Mouse (Mus musculus) stomach, postnatal 0 days (tissue): Measurements from ENCODE around the gene Hcrtr2.

Source experiments
- CTCF ChIP-seq: IDR thresholded peaks from 2 replicates; pipeline ENCODE4 v1.5.1; 2016; ENCODE audit warnings: antibody characterized with exemption, low read depth, mild to moderate bottlenecking, moderate library complexity
- EP300 ChIP-seq: optimal IDR thresholded peaks from 2 replicates; pipeline ENCODE3; 2016; ENCODE audit warnings: antibody characterized with exemption

DNA sequence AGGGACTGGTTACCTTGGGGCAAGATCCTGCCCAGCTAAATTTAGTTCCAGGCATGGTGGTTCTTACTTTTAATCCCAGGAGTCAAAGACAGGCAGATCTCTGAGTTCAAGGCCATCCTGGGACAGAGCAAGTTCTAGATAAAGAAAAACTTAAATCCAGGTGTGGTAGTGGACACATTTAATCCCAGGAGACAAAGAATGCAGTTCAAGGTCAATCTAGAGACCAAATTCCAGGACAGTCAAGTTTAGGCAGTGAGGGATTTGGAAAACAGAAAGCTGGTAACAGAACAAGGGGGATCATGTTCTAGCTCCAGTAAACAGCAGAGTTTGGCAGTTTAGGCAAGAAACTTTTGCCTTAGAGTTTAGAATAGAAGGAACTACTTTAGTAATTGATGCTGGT, 8.6 kb downstream of the Hcrtr2 start:
- no peak for TF ChIP-seq CTCF
- TF ChIP-seq EP300, result no peak
